Mouse (Mus musculus): Measurements from ENCODE around the gene Chrm2. TPM values are rescaled to one million over a fixed set of nuclear protein-coding genes. Genes with fewer than 3 reads are reported as not detected.

Chrm2 gene
- total RNA-seq, 4 experiments from 2014 or later, result not detected

DNA sequence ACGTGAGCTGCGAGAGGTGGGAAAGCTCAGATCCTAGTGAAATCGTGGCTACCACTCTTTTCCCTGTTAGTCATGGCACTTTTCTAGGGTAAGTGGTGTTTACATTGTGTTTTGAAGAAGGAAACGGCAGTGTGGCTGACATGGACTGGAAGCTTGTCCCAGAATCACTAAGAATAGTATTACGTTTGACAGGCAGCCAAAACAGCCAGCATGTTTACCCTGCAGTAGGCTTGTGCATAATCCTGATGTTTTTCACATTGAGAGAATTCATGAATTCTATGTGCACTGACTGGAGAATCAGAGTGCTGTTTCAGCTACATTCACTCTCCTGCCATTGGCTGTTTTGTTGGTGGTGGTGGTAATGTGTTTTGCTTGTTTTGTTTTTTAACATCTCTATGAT lies 129.4 kb downstream of the Chrm2 start:
- DNase-seq, result no peak

GRCm38 (mm10) chr6:36523599-36523998 lies 135.7 kb downstream of the Chrm2 start:
- DNase-seq, result no peak

GRCm38 (mm10) chr6:36528509-36528908 lies 140.6 kb downstream of the Chrm2 start:
- DNase-seq, result no peak

DNA sequence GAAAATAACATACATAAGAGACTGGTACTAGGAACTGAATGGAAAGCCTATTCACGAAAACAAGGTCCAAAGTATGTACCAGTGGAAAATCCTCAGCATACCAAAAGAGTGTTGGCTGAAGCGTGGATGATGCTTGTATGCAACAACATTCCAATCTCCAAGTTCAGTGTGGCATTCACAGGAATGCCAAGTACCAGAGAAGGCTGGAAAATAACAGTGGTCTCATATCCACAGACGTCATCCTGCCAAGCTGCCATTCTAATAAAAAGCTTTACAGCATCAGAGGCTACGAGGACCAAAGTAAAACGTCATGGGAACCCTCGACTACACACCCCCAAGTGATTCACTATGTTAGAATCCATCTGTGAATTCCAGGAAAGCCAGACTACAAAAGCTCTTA lies 153.4 kb downstream of the Chrm2 start:
- DNase-seq, result no peak

DNA sequence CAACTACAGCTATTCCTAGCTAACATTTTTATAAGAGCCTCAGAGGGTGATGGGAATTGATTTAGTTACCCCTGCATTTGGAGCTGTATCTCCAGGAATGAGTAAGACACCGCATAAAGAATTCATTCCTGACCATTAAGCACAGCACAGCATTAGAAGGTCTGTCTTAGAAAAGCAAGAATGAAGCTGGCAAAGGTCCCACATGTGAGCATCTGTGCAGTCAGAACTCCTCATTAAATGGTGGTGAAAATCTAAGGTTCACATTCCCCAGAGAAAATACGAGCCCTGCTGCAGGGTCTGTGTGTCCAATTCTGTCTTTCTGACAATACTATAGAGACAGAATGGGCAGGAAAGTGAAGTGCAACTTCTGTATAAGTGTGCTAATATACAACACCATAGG lies 179.0 kb downstream of the Chrm2 start:
- no peak for DNase-seq

Small RNA genes within 50 kb of the gene (microRNA-seq; reads per million reads assigned to microRNA genes)
- gene Mir490, result 1.1 to 1.7 reads per million in 2 experiments
